Mouse (Mus musculus): ENCODE measurements around the gene Kit. TPM values are rescaled to one million over a fixed set of nuclear protein-coding genes. Genes with fewer than 3 reads are reported as not detected.

The Kit gene
- polyA plus RNA-seq, 1 experiment: 82.3 TPM

- H3K27me3 ChIP-seq (ENCODE audit: control insufficient read depth, insufficient read depth, low read length): no peaks in the 10 kb centered on the region; the same call in 1 of the 2 replicates
- no peak for TF ChIP-seq CTCF (IDR thresholded peaks at IDR 0.05; ENCODE audit: borderline replicate concordance, insufficient read depth, low read depth, low read length)
- no peak for TF ChIP-seq POLR2A (IDR thresholded peaks at IDR 0.05; ENCODE audit: borderline replicate concordance, insufficient read depth, low read length)
- H3K4me1 ChIP-seq (ENCODE audit: control insufficient read depth, insufficient read depth, low read length): no peaks in the 10 kb centered on the region; the same call in 1 of the 2 replicates
- 53% methylated on average over 7 of the region's 7 CpGs for WGBS
- H3K4me3 ChIP-seq (replicated peaks; ENCODE audit: insufficient read depth, low read depth, low read length): no peak overlapping the region
- no peak for DNase-seq
- H3K27ac ChIP-seq (ENCODE audit: insufficient read depth, low read length): no peak overlapping the region
Measured at GRCm38 (mm10) chr5:75578141-75578540, 3.4 kb downstream of the Kit start.

- DNase-seq: no peak
- TF ChIP-seq POLR2A (IDR thresholded peaks at IDR 0.05; ENCODE audit: borderline replicate concordance, insufficient read depth, low read length) (no peak), CTCF (IDR thresholded peaks at IDR 0.05; ENCODE audit: borderline replicate concordance, insufficient read depth, low read depth, low read length) (no peak)
- WGBS: 91% methylated on average over 5 of the region's 5 CpGs
- no peaks in the 10 kb centered on the region; the same call in 1 of the 2 replicates for H3K27me3 ChIP-seq (ENCODE audit: control insufficient read depth, insufficient read depth, low read length)
- H3K27ac ChIP-seq (ENCODE audit: insufficient read depth, low read length): no peak overlapping the region
- no peaks in the 10 kb centered on the region; the same call in 1 of the 2 replicates for H3K4me1 ChIP-seq (ENCODE audit: control insufficient read depth, insufficient read depth, low read length)
- H3K4me3 ChIP-seq (replicated peaks; ENCODE audit: insufficient read depth, low read depth, low read length): no peak overlapping the region
Measured at GRCm38 (mm10) chr5:75579244-75579643, 4.5 kb downstream of the Kit start.

- DNase-seq: peak; percentile 29 to 48
- no peaks in the 10 kb centered on the region for H3K4me1 ChIP-seq (ENCODE audit: control insufficient read depth, insufficient read depth, low read length)
- WGBS: 79% methylated on average over 11 of the region's 11 CpGs
- TF ChIP-seq CTCF (IDR thresholded peaks at IDR 0.05; ENCODE audit: borderline replicate concordance, insufficient read depth, low read depth, low read length): no peak
- no peak overlapping the region for H3K4me3 ChIP-seq (replicated peaks; ENCODE audit: insufficient read depth, low read depth, low read length)
- H3K27me3 ChIP-seq (ENCODE audit: control insufficient read depth, insufficient read depth, low read length): no peaks in the 10 kb centered on the region; the same call in 1 of the 2 replicates
- no peak overlapping the region for H3K27ac ChIP-seq (ENCODE audit: insufficient read depth, low read length)
Measured at GRCm38 (mm10) chr5:75579646-75580268, 5.0 kb downstream of the Kit start.

- Histone ChIP-seq H3K27ac (ENCODE audit: insufficient read depth, low read length) (no peak overlapping the region), H3K27me3 (ENCODE audit: control insufficient read depth, insufficient read depth, low read length) (no peaks in the 10 kb centered on the region; the same call in 1 of the 2 replicates), H3K4me3 (replicated peaks; ENCODE audit: insufficient read depth, low read depth, low read length) (no peak overlapping the region), H3K4me1 (ENCODE audit: control insufficient read depth, insufficient read depth, low read length) (no peaks in the 10 kb centered on the region)
- no peak for TF ChIP-seq POLR2A (IDR thresholded peaks at IDR 0.05; ENCODE audit: borderline replicate concordance, insufficient read depth, low read length)
- TF ChIP-seq CTCF (IDR thresholded peaks at IDR 0.05; ENCODE audit: borderline replicate concordance, insufficient read depth, low read depth, low read length): no peak
- 72% methylated on average over 7 of the region's 7 CpGs for WGBS
- DNase-seq: no peak
Measured at GRCm38 (mm10) chr5:75581926-75582325, 7.2 kb downstream of the Kit start.

GRCm38 (mm10) chr5:75587781-75588180 lies 13.1 kb downstream of the Kit start:
- WGBS: 87% methylated on average over 4 of the region's 4 CpGs
- TF ChIP-seq POLR2A (IDR thresholded peaks at IDR 0.05; ENCODE audit: borderline replicate concordance, insufficient read depth, low read length): no peak
- no peak for TF ChIP-seq CTCF (IDR thresholded peaks at IDR 0.05; ENCODE audit: borderline replicate concordance, insufficient read depth, low read depth, low read length)
- Histone ChIP-seq H3K27me3 (ENCODE audit: control insufficient read depth, insufficient read depth, low read length) (no peaks in the 10 kb centered on the region), H3K27ac (ENCODE audit: insufficient read depth, low read length) (no peak overlapping the region), H3K4me1 (ENCODE audit: control insufficient read depth, insufficient read depth, low read length) (no peaks in the 10 kb centered on the region), H3K4me3 (replicated peaks; ENCODE audit: insufficient read depth, low read depth, low read length) (no peak overlapping the region)
- no peak for DNase-seq

- Histone ChIP-seq H3K27me3 (ENCODE audit: control insufficient read depth, insufficient read depth, low read length) (no peaks in the 10 kb centered on the region), H3K4me3 (replicated peaks; ENCODE audit: insufficient read depth, low read depth, low read length) (no peak overlapping the region), H3K4me1 (ENCODE audit: control insufficient read depth, insufficient read depth, low read length) (no peaks in the 10 kb centered on the region), H3K27ac (ENCODE audit: insufficient read depth, low read length) (no peak overlapping the region)
- DNase-seq: no peak
- 89% methylated on average over 15 of the region's 15 CpGs for WGBS
- no peak for TF ChIP-seq POLR2A (IDR thresholded peaks at IDR 0.05; ENCODE audit: borderline replicate concordance, insufficient read depth, low read length)
- TF ChIP-seq CTCF (IDR thresholded peaks at IDR 0.05; ENCODE audit: borderline replicate concordance, insufficient read depth, low read depth, low read length): no peak
Measured at GRCm38 (mm10) chr5:75589552-75590346, 15.0 kb downstream of the Kit start.

GRCm38 (mm10) chr5:75590961-75591360 lies 16.2 kb downstream of the Kit start:
- WGBS: 73% methylated on average over 6 of the region's 6 CpGs
- H3K4me3 ChIP-seq (replicated peaks; ENCODE audit: insufficient read depth, low read depth, low read length): no peak overlapping the region
- no peaks in the 10 kb centered on the region for H3K27me3 ChIP-seq (ENCODE audit: control insufficient read depth, insufficient read depth, low read length)
- H3K4me1 ChIP-seq (ENCODE audit: control insufficient read depth, insufficient read depth, low read length): no peaks in the 10 kb centered on the region
- no peak overlapping the region for H3K27ac ChIP-seq (ENCODE audit: insufficient read depth, low read length)
- TF ChIP-seq CTCF (IDR thresholded peaks at IDR 0.05; ENCODE audit: borderline replicate concordance, insufficient read depth, low read depth, low read length): no peak
- TF ChIP-seq POLR2A (IDR thresholded peaks at IDR 0.05; ENCODE audit: borderline replicate concordance, insufficient read depth, low read length): no peak
- no peak for DNase-seq

- Histone ChIP-seq H3K27ac (ENCODE audit: insufficient read depth, low read length) (no peak overlapping the region), H3K27me3 (ENCODE audit: control insufficient read depth, insufficient read depth, low read length) (no peaks in the 10 kb centered on the region), H3K4me3 (replicated peaks; ENCODE audit: insufficient read depth, low read depth, low read length) (no peak overlapping the region), H3K4me1 (ENCODE audit: control insufficient read depth, insufficient read depth, low read length) (no peaks in the 10 kb centered on the region)
- TF ChIP-seq POLR2A (IDR thresholded peaks at IDR 0.05; ENCODE audit: borderline replicate concordance, insufficient read depth, low read length) (no peak), CTCF (IDR thresholded peaks at IDR 0.05; ENCODE audit: borderline replicate concordance, insufficient read depth, low read depth, low read length) (no peak)
- no peak for DNase-seq
- WGBS: 16% methylated on average over 11 of the region's 11 CpGs
Measured at GRCm38 (mm10) chr5:75591567-75591966, 16.9 kb downstream of the Kit start.

Data from cerebellum, adult 2 months (tissue).